Mouse (Mus musculus) forebrain, embryonic 14.5 days (tissue): ENCODE measurements around the gene Ar. TPM values are rescaled to one million over a fixed set of nuclear protein-coding genes. Genes with fewer than 3 reads are reported as not detected.

Source experiments
- ATAC-seq: fragments of 200-750 bp; cut with Nextera tagmentation; 2 replicates; pipeline ENCODE4 v1.8.0; 2017; ENCODE audit warnings: mild to moderate bottlenecking, moderate library complexity
- DNase-seq: peaks from one replicate; pipeline ENCODE4 v3.0.0-alpha.2; 2015; ENCODE audit warnings: low spot score
- H3K27ac ChIP-seq: fragments of 300-500 bp; sonication (generic); 2 replicates; pipeline ENCODE4 v1.5.1; 2014; ENCODE audit warnings: low read depth, mild to moderate bottlenecking, control low read depth, low read length, moderate library complexity
- H3K27me3 ChIP-seq: fragments of 300-500 bp; sonication (generic); replicated peaks from 2 replicates; pipeline ENCODE4 v1.6.1; 2014; ENCODE audit warnings: low read length, control low read depth, mixed read lengths; ENCODE audit not compliant: control insufficient read depth, insufficient read depth
- H3K36me3 ChIP-seq: fragments of 300-500 bp; sonication (generic); 2 replicates; pipeline ENCODE4 v1.6.1; 2014; ENCODE audit warnings: low read length, control low read depth; ENCODE audit not compliant: control insufficient read depth, insufficient read depth
- H3K4me1 ChIP-seq: fragments of 300-500 bp; sonication (generic); 2 replicates; pipeline ENCODE4 v1.6.1; 2014; ENCODE audit warnings: antibody characterized with exemption, low read length, control low read depth; ENCODE audit not compliant: control insufficient read depth, insufficient read depth
- H3K4me2 ChIP-seq: fragments of 300-500 bp; sonication (generic); 2 replicates; pipeline ENCODE4 v1.6.1; 2014; ENCODE audit warnings: mild to moderate bottlenecking, control low read depth, low read length
- H3K4me3 ChIP-seq: fragments of 300-500 bp; sonication (generic); 2 replicates; pipeline ENCODE4 v1.5.1; 2014; ENCODE audit warnings: low read depth, low read length, control low read depth
- H3K9ac ChIP-seq: fragments of 300-500 bp; sonication (generic); 2 replicates; pipeline ENCODE4 v1.6.1; 2014; ENCODE audit warnings: mild to moderate bottlenecking, low read length, control low read depth, moderate library complexity
- H3K9me3 ChIP-seq: fragments of 300-500 bp; sonication (generic); replicated peaks from 2 replicates; pipeline ENCODE4 v1.6.1; 2016; ENCODE audit warnings: low read length, control low read depth, mixed read lengths; ENCODE audit not compliant: control insufficient read depth
- WGBS: fragments of 180-500 bp; shearing (Covaris S2); extraction: QIAGEN DNeasy Blood & Tissue Kit; methylation state at CpG from one replicate; pipeline ENCODE4 v1.1.7; 2014; 5-methylcytosine and 5-hydroxymethylcytosine counted together
- polyA plus RNA-seq: library from polyadenylated mRNA; unstranded; fragments of >200 nt; fragmentation: Nextera tagmentation; extraction: Ambion mirVana; gene quantifications from 2 replicates; pipeline ENCODE4 v1.2.1, GENCODE M21; 2014

The Ar gene
- polyA plus RNA-seq, result 0.05 and 0.09 TPM in 2 replicates

DNA sequence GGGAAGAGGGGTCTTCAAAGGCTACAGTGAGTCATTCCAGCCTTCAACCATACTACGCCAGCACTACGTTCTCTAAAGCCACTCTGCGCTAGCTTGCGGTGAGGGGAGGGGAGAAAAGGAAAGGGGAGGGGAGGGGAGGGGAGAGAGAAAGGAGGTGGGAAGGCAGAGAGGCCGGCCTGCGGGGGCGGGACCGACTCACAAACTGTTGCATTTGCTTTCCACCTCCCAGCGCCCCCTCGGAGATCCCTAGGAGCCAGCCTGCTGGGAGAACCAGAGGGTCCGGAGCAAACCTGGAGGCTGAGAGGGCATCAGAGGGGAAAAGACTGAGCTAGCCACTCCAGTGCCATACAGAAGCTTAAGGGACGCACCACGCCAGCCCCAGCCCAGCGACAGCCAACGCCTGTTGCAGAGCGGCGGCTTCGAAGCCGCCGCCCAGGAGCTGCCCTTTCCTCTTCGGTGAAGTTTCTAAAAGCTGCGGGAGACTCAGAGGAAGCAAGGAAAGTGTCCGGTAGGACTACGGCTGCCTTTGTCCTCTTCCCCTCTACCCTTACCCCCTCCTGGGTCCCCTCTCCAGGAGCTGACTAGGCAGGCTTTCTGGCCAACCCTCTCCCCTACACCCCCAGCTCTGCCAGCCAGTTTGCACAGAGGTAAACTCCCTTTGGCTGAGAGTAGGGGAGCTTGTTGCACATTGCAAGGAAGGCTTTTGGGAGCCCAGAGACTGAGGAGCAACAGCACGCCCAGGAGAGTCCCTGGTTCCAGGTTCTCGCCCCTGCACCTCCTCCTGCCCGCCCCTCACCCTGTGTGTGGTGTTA is at the start of gene Ar:
Gene Ar (plus strand): TSS at position 239 of the 812 bp plus-strand sequence.
- Histone ChIP-seq H3K27me3 (peaks cover 8% of the 10 kb centered on the region; the same call in 1 of the 2 replicates), H3K4me1 (no peaks in the 10 kb centered on the region), H3K9me3 (no peaks in the 10 kb centered on the region), H3K27ac (no peak within 1 kb of the TSS), H3K9ac (no peak within 1 kb of the TSS), H3K4me2 (peak within 1 kb of the TSS; percentile 68), H3K4me3 (peak within 1 kb of the TSS; percentile 33), H3K36me3 (no peaks in the 10 kb centered on the region)
- WGBS, result 29% methylated on average over 27 of the region's 27 CpGs
- DNase-seq (no peak), ATAC-seq (peak; percentile 37; the same call in 1 of the 2 replicates)

DNA sequence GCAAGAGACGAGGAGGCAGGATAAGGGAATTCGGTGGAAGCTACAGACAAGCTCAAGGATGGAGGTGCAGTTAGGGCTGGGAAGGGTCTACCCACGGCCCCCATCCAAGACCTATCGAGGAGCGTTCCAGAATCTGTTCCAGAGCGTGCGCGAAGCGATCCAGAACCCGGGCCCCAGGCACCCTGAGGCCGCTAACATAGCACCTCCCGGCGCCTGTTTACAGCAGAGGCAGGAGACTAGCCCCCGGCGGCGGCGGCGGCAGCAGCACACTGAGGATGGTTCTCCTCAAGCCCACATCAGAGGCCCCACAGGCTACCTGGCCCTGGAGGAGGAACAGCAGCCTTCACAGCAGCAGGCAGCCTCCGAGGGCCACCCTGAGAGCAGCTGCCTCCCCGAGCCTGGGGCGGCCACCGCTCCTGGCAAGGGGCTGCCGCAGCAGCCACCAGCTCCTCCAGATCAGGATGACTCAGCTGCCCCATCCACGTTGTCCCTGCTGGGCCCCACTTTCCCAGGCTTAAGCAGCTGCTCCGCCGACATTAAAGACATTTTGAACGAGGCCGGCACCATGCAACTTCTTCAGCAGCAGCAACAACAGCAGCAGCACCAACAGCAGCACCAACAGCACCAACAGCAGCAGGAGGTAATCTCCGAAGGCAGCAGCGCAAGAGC is 1.3 kb downstream of the Ar start:
- WGBS, result 33% methylated on average over 30 of the region's 30 CpGs
- H3K27me3 ChIP-seq, result peaks cover 8% of the 10 kb centered on the region; the same call in 1 of the 2 replicates
- no peaks in the 10 kb centered on the region for H3K36me3 ChIP-seq
- DNase-seq (peak; percentile 27), ATAC-seq (peak; percentile 54)
- H3K9ac ChIP-seq, result peak overlapping the region; percentile 40; the same call in 1 of the 2 replicates
- H3K4me3 ChIP-seq, result peak overlapping the region; percentile 33
- H3K9me3 ChIP-seq, result no peaks in the 10 kb centered on the region
- H3K27ac ChIP-seq, result no peak overlapping the region
- H3K4me1 ChIP-seq, result no peaks in the 10 kb centered on the region
- peak overlapping the region; percentile 68 for H3K4me2 ChIP-seq

DNA sequence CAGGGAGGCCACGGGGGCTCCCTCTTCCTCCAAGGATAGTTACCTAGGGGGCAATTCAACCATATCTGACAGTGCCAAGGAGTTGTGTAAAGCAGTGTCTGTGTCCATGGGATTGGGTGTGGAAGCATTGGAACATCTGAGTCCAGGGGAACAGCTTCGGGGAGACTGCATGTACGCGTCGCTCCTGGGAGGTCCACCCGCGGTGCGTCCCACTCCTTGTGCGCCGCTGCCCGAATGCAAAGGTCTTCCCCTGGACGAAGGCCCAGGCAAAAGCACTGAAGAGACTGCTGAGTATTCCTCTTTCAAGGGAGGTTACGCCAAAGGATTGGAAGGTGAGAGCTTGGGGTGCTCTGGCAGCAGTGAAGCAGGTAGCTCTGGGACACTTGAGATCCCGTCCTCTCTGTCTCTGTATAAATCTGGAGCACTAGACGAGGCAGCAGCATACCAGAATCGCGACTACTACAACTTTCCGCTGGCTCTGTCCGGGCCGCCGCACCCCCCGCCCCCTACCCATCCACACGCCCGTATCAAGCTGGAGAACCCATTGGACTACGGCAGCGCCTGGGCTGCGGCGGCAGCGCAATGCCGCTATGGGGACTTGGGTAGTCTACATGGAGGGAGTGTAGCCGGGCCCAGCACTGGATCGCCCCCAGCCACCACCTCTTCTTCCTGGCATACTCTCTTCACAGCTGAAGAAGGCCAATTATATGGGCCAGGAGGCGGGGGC is 2.0 kb downstream of the Ar start:
- Histone ChIP-seq H3K36me3 (no peaks in the 10 kb centered on the region), H3K9me3 (no peaks in the 10 kb centered on the region), H3K27me3 (peaks cover 8% of the 10 kb centered on the region; the same call in 1 of the 2 replicates), H3K4me1 (no peaks in the 10 kb centered on the region), H3K4me3 (peak overlapping the region; percentile 33), H3K27ac (no peak overlapping the region), H3K9ac (peak overlapping the region; percentile 40; the same call in 1 of the 2 replicates), H3K4me2 (peak overlapping the region; percentile 68)
- WGBS, result 41% methylated on average over 33 of the region's 33 CpGs
- peak; percentile 66 for ATAC-seq
- DNase-seq, result no peak

DNA sequence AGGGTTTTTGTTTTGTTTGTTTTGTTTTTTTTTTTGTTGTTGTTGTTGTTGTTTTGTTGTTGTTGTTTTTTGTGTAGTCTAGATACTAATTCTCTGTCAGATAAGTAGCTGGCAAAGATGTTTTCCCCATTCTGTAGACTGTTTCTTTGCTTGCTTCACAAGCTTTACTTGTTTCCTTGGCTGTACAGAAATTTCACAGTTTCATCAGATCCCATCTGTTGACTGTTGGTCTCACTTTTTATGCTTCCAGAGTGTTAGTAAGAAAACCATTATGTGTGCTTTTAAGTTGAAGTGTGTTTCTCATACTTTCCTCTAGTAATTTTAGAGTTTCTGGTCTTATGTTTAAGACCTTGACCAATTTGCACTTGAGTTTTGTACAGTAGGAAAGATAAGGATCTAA is 41.2 kb downstream of the Ar start:
- Histone ChIP-seq H3K4me3 (no peak overlapping the region), H3K4me2 (no peak overlapping the region), H3K27ac (no peak overlapping the region), H3K27me3 (no peaks in the 10 kb centered on the region), H3K4me1 (no peaks in the 10 kb centered on the region), H3K9ac (no peak overlapping the region), H3K36me3 (no peaks in the 10 kb centered on the region), H3K9me3 (no peaks in the 10 kb centered on the region)
- DNase-seq (peak; percentile 1), ATAC-seq (no peak)

DNA sequence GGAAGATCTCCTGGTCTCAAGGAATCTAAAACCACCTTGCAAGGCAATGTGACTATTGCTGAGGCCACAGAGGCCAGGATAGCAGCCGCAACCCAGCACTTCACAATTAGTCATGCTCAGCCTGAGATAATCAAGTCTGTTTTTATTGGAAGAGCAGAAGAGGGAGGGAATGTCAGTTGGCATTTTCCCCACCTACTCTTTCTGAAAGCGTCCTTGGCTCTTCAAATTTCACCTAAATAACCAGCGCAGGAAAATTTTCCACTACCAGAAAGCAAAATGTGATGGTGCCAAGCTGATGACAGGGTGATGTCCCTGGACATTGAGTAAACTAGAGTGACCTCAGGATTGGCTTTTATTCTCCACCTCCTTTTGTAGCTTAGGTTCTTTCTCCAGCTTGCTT is 57.2 kb downstream of the Ar start:
- H3K9ac ChIP-seq, result no peak overlapping the region
- no peaks in the 10 kb centered on the region for H3K9me3 ChIP-seq
- no peak for DNase-seq
- no peak overlapping the region for H3K4me2 ChIP-seq
- H3K4me3 ChIP-seq, result no peak overlapping the region
- H3K27ac ChIP-seq, result no peak overlapping the region
- no peaks in the 10 kb centered on the region for H3K27me3 ChIP-seq
- H3K4me1 ChIP-seq, result no peaks in the 10 kb centered on the region
- no peaks in the 10 kb centered on the region for H3K36me3 ChIP-seq
- 71% methylated on average over 3 of the region's 3 CpGs for WGBS
- no peak for ATAC-seq

DNA sequence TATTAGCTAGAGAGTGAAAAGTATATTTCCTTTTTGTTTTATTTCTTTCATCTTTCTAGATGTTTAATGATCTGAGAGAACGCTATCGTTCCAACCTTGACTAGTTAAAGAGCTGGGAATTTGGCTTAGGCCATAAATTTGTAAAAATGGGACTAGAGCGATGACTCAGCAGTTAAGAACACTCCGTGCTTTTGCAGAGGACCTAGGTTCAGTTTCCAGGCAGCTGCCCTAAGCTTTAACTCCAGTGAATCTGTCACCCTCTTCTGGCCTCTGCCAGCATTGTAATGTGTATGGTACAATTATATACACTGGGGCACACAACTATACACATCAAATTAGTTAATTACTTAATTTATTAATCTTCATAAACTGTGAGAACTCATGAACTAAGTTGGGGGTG is 58.6 kb downstream of the Ar start:
- Histone ChIP-seq H3K27ac (no peak overlapping the region), H3K4me3 (no peak overlapping the region), H3K27me3 (no peaks in the 10 kb centered on the region), H3K4me2 (no peak overlapping the region), H3K36me3 (no peaks in the 10 kb centered on the region), H3K9me3 (no peaks in the 10 kb centered on the region), H3K4me1 (no peaks in the 10 kb centered on the region), H3K9ac (no peak overlapping the region)
- WGBS, result 77% methylated on average over 4 of the region's 4 CpGs
- no peak for DNase-seq
- ATAC-seq, result no peak

GRCm38 (mm10) chrX:98216103-98216502 is 67.5 kb downstream of the Ar start:
- Histone ChIP-seq H3K4me2 (no peak overlapping the region), H3K36me3 (no peaks in the 10 kb centered on the region), H3K27ac (no peak overlapping the region), H3K27me3 (no peaks in the 10 kb centered on the region), H3K4me1 (no peaks in the 10 kb centered on the region), H3K9ac (no peak overlapping the region), H3K4me3 (no peak overlapping the region), H3K9me3 (no peaks in the 10 kb centered on the region)
- WGBS, result 72% methylated on average over 1 of the region's 1 CpGs
- ATAC-seq (no peak), DNase-seq (no peak)

GRCm38 (mm10) chrX:98239011-98239410 is 90.4 kb downstream of the Ar start:
- Histone ChIP-seq H3K4me3 (no peak overlapping the region), H3K9me3 (no peaks in the 10 kb centered on the region), H3K4me1 (no peaks in the 10 kb centered on the region), H3K4me2 (no peak overlapping the region), H3K27ac (no peak overlapping the region), H3K36me3 (no peaks in the 10 kb centered on the region), H3K9ac (no peak overlapping the region), H3K27me3 (no peaks in the 10 kb centered on the region)
- ATAC-seq (no peak), DNase-seq (no peak)
- 82% methylated on average over 4 of the region's 4 CpGs for WGBS
